Mouse (Mus musculus): ENCODE data around the gene Cacna1c. TPM values are rescaled to one million over a fixed set of nuclear protein-coding genes. Genes with fewer than 3 reads are reported as not detected.

Gene Cacna1c
- total RNA-seq, 2 experiments from 2014 or later = 0.09 TPM; not detected in 1

DNA sequence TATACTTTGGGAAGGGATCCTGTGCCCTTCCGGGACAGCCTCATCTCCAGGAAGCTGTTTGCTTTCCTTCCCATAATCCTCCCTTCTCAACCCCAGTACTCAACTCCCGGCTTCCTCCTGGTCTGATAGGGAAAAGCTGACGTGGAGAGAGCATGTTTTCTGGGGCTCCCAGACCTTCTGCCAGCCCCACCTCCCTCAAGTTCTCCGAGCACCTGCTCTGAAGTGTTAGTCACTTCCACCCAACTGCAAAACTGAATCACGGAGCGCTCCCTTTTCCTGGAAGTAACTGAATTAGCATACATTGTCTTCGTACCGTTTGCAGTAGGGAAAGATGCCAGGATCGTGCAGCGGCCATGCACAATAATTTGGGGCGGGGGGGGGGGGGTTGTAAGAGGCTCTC is 393.9 kb downstream of the Cacna1c start:
- no peak for ATAC-seq (replicated peaks; ENCODE audit: low FRiP score, poor library complexity, severe bottlenecking)

- no peak for ATAC-seq (replicated peaks; ENCODE audit: low FRiP score, poor library complexity, severe bottlenecking)
These were observed 399.8 kb downstream of the Cacna1c start for GRCm38 (mm10) chr6:118796393-118796792.

DNA sequence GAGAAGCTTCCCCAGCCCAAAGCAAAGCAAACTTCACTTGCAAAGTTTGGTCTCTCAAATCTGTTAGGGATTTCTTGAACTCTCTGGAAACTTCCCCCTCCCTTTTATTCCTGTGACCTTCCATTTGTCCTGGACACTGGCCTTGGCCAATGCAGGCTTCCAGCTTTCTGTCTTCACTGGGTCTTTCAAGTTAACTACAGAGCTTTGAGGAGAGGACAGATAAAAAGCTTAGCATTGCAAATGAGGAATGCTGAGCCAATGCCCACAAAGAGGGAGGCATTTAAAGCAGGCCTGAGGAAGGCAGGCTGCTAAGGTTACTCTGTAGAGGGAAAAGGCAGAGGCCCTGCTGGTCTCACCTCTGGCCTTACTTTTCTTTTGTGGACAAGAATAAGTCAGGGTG is 400.5 kb downstream of the Cacna1c start:
- no peak for ATAC-seq (replicated peaks; ENCODE audit: low FRiP score, poor library complexity, severe bottlenecking)

DNA sequence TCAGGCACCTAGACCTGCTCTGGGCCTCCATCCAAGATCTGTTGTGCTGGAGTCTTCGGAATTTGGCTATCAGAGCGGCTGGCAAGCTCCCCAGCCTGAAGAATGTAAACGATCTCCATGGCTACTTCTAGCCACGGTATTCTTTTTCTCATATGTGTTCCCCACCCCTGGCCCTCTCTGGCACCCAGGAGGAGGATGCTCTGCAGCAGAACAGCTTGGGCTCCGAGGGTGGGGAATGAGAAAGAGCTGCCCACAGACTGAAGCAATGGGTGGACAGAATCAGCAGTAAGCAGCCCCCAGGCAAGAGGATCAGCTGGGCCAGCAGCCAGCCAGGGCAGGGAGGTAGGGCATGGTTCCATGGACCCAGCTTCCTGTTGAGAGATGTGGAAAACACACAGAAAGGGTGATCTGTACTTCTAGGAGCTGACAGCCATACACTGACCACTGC is 404.3 kb downstream of the Cacna1c start:
- ATAC-seq (replicated peaks; ENCODE audit: low FRiP score, poor library complexity, severe bottlenecking) = no peak

DNA sequence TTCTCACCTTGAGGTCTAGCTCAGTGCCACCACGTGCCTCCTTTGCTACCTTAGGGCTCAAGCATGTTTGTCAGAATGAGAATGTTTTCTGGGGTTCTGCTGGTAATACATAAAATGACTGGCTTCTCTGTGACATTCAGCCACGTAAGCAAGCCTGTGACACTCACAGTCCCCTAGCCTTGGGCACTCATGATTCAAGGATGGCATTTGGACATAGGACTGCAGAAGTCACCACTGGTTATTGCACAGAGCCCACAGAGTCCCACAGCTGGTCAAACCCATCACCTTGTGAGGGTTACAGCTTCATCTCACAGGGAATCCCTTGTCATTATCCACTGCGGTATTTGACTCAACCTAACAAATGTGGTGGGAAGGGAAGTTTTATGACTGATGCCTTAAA is 408.3 kb downstream of the Cacna1c start:
- ATAC-seq (replicated peaks; ENCODE audit: low FRiP score, poor library complexity, severe bottlenecking) = no peak

DNA sequence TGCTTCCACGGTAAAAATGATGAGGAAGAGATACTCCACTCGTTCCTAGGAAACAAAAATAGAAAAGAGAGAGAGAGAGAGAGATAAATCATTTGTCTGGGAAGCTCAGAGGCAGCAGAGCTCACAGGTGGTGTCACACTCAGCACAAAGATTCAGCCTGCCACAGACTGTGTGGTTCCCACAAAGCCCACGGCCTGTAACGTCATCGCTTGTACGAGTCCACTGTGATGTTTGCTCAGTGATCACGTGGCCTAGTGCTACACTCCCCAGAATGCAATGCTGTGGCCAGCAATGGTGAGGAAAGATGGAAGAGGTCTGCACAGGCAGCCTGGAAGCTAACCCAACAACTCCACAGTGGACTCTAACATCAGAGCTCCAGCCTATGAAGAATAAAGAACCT is 415.9 kb downstream of the Cacna1c start:
- ATAC-seq (replicated peaks; ENCODE audit: low FRiP score, poor library complexity, severe bottlenecking) = no peak

GRCm38 (mm10) chr6:118779201-118779600 is 417.0 kb downstream of the Cacna1c start:
- no peak for ATAC-seq (replicated peaks; ENCODE audit: low FRiP score, poor library complexity, severe bottlenecking)

- ATAC-seq (replicated peaks; ENCODE audit: low FRiP score, poor library complexity, severe bottlenecking) = 0 out of 2 replicates have a peak, but pooled peaks have one; percentile 41
These were observed 418.8 kb downstream of the Cacna1c start for GRCm38 (mm10) chr6:118777457-118777856.

GRCm38 (mm10) chr6:118776459-118776858 is 419.8 kb downstream of the Cacna1c start:
- ATAC-seq (replicated peaks; ENCODE audit: low FRiP score, poor library complexity, severe bottlenecking) = no peak

GRCm38 (mm10) chr6:118772581-118772980 is 423.6 kb downstream of the Cacna1c start:
- no peak for ATAC-seq (replicated peaks; ENCODE audit: low FRiP score, poor library complexity, severe bottlenecking)

DNA sequence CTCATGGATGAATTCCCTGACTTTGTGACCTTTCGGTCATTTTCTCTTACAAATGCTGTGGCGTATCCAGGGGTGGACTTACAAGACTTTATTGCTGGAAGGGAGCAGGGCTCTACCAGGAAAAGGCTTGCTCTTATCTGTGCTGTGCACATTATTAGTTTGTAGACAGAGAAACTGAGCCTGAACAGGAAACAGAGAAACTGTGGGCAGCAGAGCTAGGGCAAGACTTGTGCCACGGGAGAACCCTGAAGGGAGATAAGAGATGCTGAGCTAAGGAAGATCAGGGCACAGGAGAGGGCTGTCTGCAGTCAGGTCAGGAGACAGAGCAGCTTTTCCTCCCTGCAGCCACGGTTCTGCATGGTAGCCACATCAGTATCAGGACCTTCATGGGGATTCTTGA is 425.1 kb downstream of the Cacna1c start:
- peak; percentile 54; the same call in 1 of the 2 replicates for ATAC-seq (replicated peaks; ENCODE audit: low FRiP score, poor library complexity, severe bottlenecking)

- ATAC-seq (replicated peaks; ENCODE audit: low FRiP score, poor library complexity, severe bottlenecking) = no peak
These were observed 425.8 kb downstream of the Cacna1c start for GRCm38 (mm10) chr6:118770396-118770795.

DNA sequence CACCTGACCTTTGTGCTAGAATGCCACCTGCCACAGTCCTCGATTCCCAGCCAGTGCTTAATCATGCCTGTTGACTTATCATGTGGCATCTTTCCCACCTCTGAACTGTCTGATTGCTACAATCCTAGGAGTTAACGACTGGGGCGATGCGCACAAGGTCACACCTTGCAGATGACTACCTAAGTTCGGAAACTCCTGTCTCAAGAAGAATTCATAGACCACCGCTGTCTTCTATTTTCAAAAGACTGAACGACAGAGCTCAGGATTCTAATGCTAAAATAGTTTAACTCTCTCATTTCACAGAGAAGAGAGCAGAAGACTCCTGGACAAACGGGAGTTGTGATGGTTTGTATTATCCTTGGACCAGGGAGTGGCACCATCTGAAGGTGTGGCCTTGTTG is 426.4 kb downstream of the Cacna1c start:
- ATAC-seq (replicated peaks; ENCODE audit: low FRiP score, poor library complexity, severe bottlenecking) = no peak

DNA sequence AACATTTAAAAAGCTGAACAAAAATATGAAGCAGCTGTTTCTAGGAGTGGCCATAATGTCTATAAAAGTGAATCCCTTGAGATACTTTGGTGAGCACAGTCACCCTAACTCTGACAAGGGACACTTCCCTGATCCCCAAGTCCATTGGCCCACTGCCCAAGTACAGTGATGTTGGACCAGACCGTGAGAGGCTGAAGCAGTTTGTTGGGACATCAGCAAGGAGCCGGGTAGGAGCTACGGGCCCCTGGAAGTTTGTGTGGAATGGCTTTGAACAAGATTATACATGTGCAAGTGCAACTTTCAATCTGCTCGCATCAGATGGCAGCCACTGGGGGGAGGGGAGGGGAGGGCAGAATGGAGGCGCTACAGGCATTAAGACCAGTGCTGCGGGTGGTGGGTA is 428.5 kb downstream of the Cacna1c start:
- ATAC-seq (replicated peaks; ENCODE audit: low FRiP score, poor library complexity, severe bottlenecking) = no peak

- no peak for ATAC-seq (replicated peaks; ENCODE audit: low FRiP score, poor library complexity, severe bottlenecking)
These were observed 431.0 kb downstream of the Cacna1c start for GRCm38 (mm10) chr6:118765261-118765660.

DNA sequence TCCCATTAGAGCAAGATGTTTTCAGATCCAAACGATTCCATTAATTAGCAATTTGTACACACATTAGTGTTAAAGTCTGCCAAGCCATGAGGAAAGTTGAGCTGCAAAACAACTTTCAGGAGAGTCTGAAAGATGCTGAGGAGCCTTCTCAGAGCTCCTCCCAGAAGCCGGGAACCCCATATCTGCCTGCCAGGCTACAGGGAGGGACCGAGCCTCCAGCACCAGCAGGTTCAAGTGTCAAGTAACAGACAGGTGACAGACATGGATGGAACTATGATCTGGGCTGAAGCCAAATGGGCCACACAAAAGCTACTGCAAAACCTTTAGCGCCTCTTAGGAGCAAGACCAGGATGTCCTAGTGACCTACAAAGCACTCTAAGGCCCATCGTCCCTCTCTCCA is 437.2 kb downstream of the Cacna1c start:
- ATAC-seq (replicated peaks; ENCODE audit: low FRiP score, poor library complexity, severe bottlenecking) = peak; percentile 81

- ATAC-seq (replicated peaks; ENCODE audit: low FRiP score, poor library complexity, severe bottlenecking) = peak; percentile 77
These were observed 437.8 kb downstream of the Cacna1c start for GRCm38 (mm10) chr6:118758290-118758907.

DNA sequence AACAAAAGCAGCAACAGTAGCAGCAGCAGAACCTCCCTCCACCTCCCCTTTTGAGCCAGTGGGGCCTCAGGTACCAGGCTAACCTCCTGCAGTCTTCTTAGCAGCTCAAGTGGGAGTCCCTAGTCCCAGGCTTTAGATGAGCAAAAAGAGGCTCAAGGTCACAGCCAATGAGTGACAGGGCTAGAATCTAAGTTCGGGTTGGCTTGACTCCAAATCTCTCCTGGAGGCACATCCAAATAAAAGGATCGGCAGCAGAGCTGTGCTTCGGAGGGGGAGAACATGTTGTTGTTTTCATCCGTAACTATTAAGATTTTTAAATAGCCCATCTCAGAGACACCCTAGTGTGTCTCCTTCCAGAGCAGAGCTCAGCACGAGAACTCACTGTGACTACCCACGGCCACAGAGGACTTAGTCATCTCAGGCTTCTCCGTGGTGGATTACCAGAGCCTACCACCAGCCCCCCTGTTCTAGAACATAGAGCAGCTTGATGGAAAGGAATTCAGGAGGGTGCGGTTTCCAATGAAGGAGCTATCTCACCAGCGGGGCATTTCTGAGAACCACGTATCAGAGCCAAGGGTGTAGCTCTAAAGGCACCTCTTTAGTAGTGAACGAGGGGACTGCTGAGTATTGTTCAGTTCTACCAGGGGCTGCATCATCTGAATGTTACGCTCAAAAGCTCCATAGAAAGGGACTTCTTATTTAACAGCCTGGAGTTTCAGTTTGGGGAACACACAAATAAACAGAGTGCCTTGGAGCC is 438.5 kb downstream of the Cacna1c start:
- ATAC-seq (replicated peaks; ENCODE audit: low FRiP score, poor library complexity, severe bottlenecking) = peak; percentile 54

DNA sequence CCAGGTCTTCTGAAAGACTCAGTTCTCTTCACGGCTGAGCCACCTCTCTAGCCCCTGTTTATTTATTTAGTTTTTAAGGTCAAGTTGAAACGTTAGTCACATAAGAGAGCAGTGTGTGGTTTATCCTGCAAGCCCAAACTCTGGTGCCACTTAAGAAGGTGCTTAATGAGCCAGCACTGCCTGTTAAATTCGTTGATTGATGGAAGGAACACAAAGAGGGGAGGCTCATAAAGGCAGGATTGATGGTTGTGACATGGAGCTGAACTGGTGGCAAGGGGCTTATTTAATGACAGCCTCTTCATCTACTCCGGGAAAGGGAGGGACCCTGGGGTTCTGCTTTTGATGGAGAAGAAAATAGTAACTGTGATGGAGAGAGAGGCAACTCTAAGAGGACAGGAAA is 439.7 kb downstream of the Cacna1c start:
- ATAC-seq (replicated peaks; ENCODE audit: low FRiP score, poor library complexity, severe bottlenecking) = no peak

GRCm38 (mm10) chr6:118755768-118756167 is 440.4 kb downstream of the Cacna1c start:
- no peak for ATAC-seq (replicated peaks; ENCODE audit: low FRiP score, poor library complexity, severe bottlenecking)

DNA sequence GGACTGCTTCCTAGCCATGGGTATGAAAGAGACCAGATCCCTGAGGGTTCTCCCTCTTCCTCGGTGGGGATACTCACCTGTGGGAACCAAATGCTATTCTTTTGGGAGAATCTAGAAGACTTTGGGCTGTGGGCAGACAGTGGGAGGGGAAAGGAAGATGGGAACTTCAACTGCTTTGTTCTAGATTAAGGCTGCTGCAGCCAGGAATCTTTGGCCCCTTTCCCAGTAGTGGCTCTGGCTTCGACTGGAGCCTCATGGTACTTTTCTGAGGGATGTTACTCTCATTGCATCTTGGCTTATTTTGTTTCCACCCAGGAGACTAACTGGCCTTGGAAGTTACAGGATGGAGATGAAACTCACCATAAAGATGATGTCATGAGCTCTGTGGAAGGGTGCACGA is 441.8 kb downstream of the Cacna1c start:
- ATAC-seq (replicated peaks; ENCODE audit: low FRiP score, poor library complexity, severe bottlenecking) = no peak
